ENCODE assay signal across 9 mouse cellular contexts in genomic region chr7:131556541-131557271, GRCm38 (mm10). TPM values are rescaled to one million over a fixed set of nuclear protein-coding genes. Genes with fewer than 3 reads are reported as not detected.
DNase-seq lines count a peak whose midpoint lies in the region; ATAC-seq lines count a peak whose summit lies in the region.
"Had no signal": no experiment of that assay in that cellular context is flagged by ENCODE, and none has a peak within 500 bp of the region (broad histone marks: within the 10 kb centered on the region; RNA-seq: fewer than 3 reads in every experiment).

No protein-coding gene starts in this region.

- no peaks in the 10 kb centered on the region for H3K36me3 ChIP-seq in forebrain, embryonic 11.5 days (ENCODE audit: control insufficient read depth, insufficient read depth, low read length)
- H3K36me3 ChIP-seq in forebrain, embryonic 15.5 days: 0 out of 2 replicates have a peak, but pooled peaks cover under 1% of the 10 kb centered on the region
- H3K36me3 ChIP-seq in limb, embryonic 13.5 days: 0 out of 2 replicates have a peak, but pooled peaks cover under 1% of the 10 kb centered on the region

- no peak overlapping the region for H3K4me2 ChIP-seq in forebrain, embryonic 11.5 days (ENCODE audit: low read depth, low read length, severe bottlenecking)
- H3K4me2 ChIP-seq in forebrain, embryonic 15.5 days (replicated peaks): no peak overlapping the region
- H3K4me2 ChIP-seq in limb, embryonic 13.5 days (replicated peaks): peak overlapping the region; percentile 3; the same call in 1 of the 2 replicates

- H3K4me3 ChIP-seq in forebrain, embryonic 11.5 days (ENCODE audit: low read depth, low read length): 0 out of 2 replicates have a peak overlapping the region, but pooled peaks have one; percentile 5
- no peak overlapping the region for H3K4me3 ChIP-seq in forebrain, embryonic 15.5 days
- H3K4me3 ChIP-seq in limb, embryonic 13.5 days: peak overlapping the region; percentile 11; the same call in 1 of the 2 replicates

- ATAC-seq in forebrain, embryonic 11.5 days (replicated peaks; ENCODE audit: low FRiP score): no peak
- no peak for ATAC-seq in forebrain, embryonic 15.5 days (replicated peaks)
- ATAC-seq in limb, embryonic 13.5 days (ENCODE audit: low FRiP score, low read depth): no peak
- no peak for ATAC-seq in inflammation-experienced regulatory T-cells, adult 6 months

- peak; percentile 62 for DNase-seq in forebrain, embryonic 11.5 days (ENCODE audit: low spot score)
- DNase-seq in urinary bladder, postnatal 25 days (ENCODE audit: low spot score): peak; percentile 18
- no peak for DNase-seq in urinary bladder, postnatal 4 days (ENCODE audit: low spot score in 2 of 2)
- DNase-seq in left cerebral cortex, postnatal 10 days (ENCODE audit: extremely low spot score in 1 of 2, low spot score in 2 of 2): no peak
- no peak for DNase-seq in right cerebral cortex, postnatal 25 days

- intact Hi-C loops in left cerebral cortex, postnatal 10 days (cut with DNase I): loop anchor here (5.0 kb wide), 1 partner anchor 191 kb away; no protein-coding TSS in a partner anchor

- H3K9me3 ChIP-seq in forebrain, embryonic 11.5 days (ENCODE audit: control insufficient read depth, low read length): no peaks in the 10 kb centered on the region
- H3K9me3 ChIP-seq in forebrain, embryonic 15.5 days: no peaks in the 10 kb centered on the region
- no peaks in the 10 kb centered on the region for H3K9me3 ChIP-seq in limb, embryonic 13.5 days

- H3K27me3 ChIP-seq in forebrain, embryonic 11.5 days (ENCODE audit: control insufficient read depth, insufficient read depth, low read length): peaks cover 73% of the 10 kb centered on the region
- peaks cover 77% of the 10 kb centered on the region for H3K27me3 ChIP-seq in forebrain, embryonic 15.5 days
- peaks cover 79% of the 10 kb centered on the region for H3K27me3 ChIP-seq in limb, embryonic 13.5 days

- H3K27ac ChIP-seq in forebrain, embryonic 11.5 days (ENCODE audit: low read depth, low read length): no peak overlapping the region
- no peak overlapping the region for H3K27ac ChIP-seq in forebrain, embryonic 15.5 days (replicated peaks)
- H3K27ac ChIP-seq in limb, embryonic 13.5 days: no peak overlapping the region

- 0% methylated on average over 37 of the region's 37 CpGs for WGBS in forebrain, embryonic 11.5 days
- WGBS in forebrain, embryonic 15.5 days: 1% methylated on average over 37 of the region's 37 CpGs
- under 1% methylated on average over 37 of the region's 37 CpGs for WGBS in limb, embryonic 13.5 days

- H3K4me1 ChIP-seq in forebrain, embryonic 11.5 days (replicated peaks; ENCODE audit: control insufficient read depth, insufficient read depth, low read length): peaks cover 19% of the 10 kb centered on the region
- H3K4me1 ChIP-seq in forebrain, embryonic 15.5 days: peaks cover 36% of the 10 kb centered on the region
- H3K4me1 ChIP-seq in limb, embryonic 13.5 days: peaks cover 39% of the 10 kb centered on the region

- H3K9ac ChIP-seq in forebrain, embryonic 11.5 days (ENCODE audit: low read length): no peak overlapping the region
- H3K9ac ChIP-seq in forebrain, embryonic 15.5 days (replicated peaks): no peak overlapping the region
- no peak overlapping the region for H3K9ac ChIP-seq in limb, embryonic 13.5 days

RNA-seq across cellular contexts. Expression of gene Bub3, which starts 3.3 kb away (rescaled TPM):
- 256 and 281 TPM in 2 replicates for polyA plus RNA-seq in forebrain, embryonic 11.5 days (2014; fragmentation: Nextera tagmentation; extraction: Ambion mirVana)
- polyA plus RNA-seq in forebrain, embryonic 15.5 days (2015; fragmentation: Nextera tagmentation; extraction: Ambion mirVana): 190 and 192 TPM in 2 replicates
- 226 and 233 TPM in 2 replicates for polyA plus RNA-seq in limb, embryonic 13.5 days (2015; fragmentation: Nextera tagmentation; extraction: Ambion mirVana)
- 100 to 1,000 TPM; 179 to 242 (median 181) TPM for polyA plus RNA-seq in inflammation-experienced regulatory T-cells, adult 6 months (2017; shearing (Covaris generic))
- 10 to 100 TPM; 56.1 to 57.0 TPM for total RNA-seq in left cerebral cortex, postnatal 10 days (2021)

RNA-seq across cellular contexts. Expression of gene Hmx2, which starts 8.1 kb away (rescaled TPM):
- polyA plus RNA-seq in forebrain, embryonic 11.5 days (2014; fragmentation: Nextera tagmentation; extraction: Ambion mirVana): 0.61 and 0.68 TPM in 2 replicates
- polyA plus RNA-seq in forebrain, embryonic 15.5 days (2015; fragmentation: Nextera tagmentation; extraction: Ambion mirVana): 0.93 and 1.1 TPM in 2 replicates
- polyA plus RNA-seq in limb, embryonic 13.5 days (2015; fragmentation: Nextera tagmentation; extraction: Ambion mirVana): not detected in 2 replicates
- not detected for polyA plus RNA-seq in inflammation-experienced regulatory T-cells, adult 6 months (2017; shearing (Covaris generic))
- not detected for total RNA-seq in left cerebral cortex, postnatal 10 days (2021)
- polyA plus RNA-seq: gonadal fat pad, adult 2 months had no signal

RNA-seq across cellular contexts. Expression of gene Hmx3, which starts 14.0 kb away (rescaled TPM):
- polyA plus RNA-seq in forebrain, embryonic 11.5 days (2014; fragmentation: Nextera tagmentation; extraction: Ambion mirVana): 0.29 and 0.31 TPM in 2 replicates
- polyA plus RNA-seq in forebrain, embryonic 15.5 days (2015; fragmentation: Nextera tagmentation; extraction: Ambion mirVana): 0.20 and 0.92 TPM in 2 replicates
- not detected in 2 replicates for polyA plus RNA-seq in limb, embryonic 13.5 days (2015; fragmentation: Nextera tagmentation; extraction: Ambion mirVana)
- not detected for polyA plus RNA-seq in inflammation-experienced regulatory T-cells, adult 6 months (2017; shearing (Covaris generic))
- not detected for total RNA-seq in left cerebral cortex, postnatal 10 days (2021)
- polyA plus RNA-seq: gonadal fat pad, adult 2 months had no signal

Comparison
In these comparisons a context has a peak if more than half of its experiments do, and no peak if none do; other contexts are left out.
1. DNase-seq: peak in forebrain, embryonic 11.5 days (single experiment) and urinary bladder, postnatal 25 days (single experiment); none in urinary bladder, postnatal 4 days (0 of 2), left cerebral cortex, postnatal 10 days (0 of 2) and right cerebral cortex, postnatal 25 days (single experiment).